Comparison of ENCODE assay signal across 8 mouse cellular contexts in genomic region chr1:86533411-86534130, GRCm38 (mm10). TPM values are rescaled to one million over a fixed set of nuclear protein-coding genes. Genes with fewer than 3 reads are reported as not detected.
A peak's percentile ranks its signal among the peaks of the same experiment; 100 is the strongest.
DNase-seq lines count a peak whose midpoint lies in the region; ATAC-seq and TF ChIP-seq lines count a peak whose summit lies in the region.
"Had no signal": no experiment of that assay in that cellular context is flagged by ENCODE, and none has a peak within 500 bp of the region (broad histone marks: within the 10 kb centered on the region; RNA-seq: fewer than 3 reads in every experiment).

No protein-coding gene starts in this region.

- H3K36me3 ChIP-seq in kidney, postnatal 0 days (ENCODE audit: insufficient read depth, low read length) = peaks cover 14% of the 10 kb centered on the region
- peaks cover 8% of the 10 kb centered on the region; the same call in 1 of the 2 replicates for H3K36me3 ChIP-seq in hindbrain, postnatal 0 days (ENCODE audit: insufficient read depth, low read length)

- no peak overlapping the region for H3K4me3 ChIP-seq in kidney, postnatal 0 days (replicated peaks; ENCODE audit: low read depth, low read length)
- no peak overlapping the region for H3K4me3 ChIP-seq in hindbrain, postnatal 0 days (ENCODE audit: low read length)
- H3K4me3 ChIP-seq: limb, embryonic 12.5 days had no signal

- no peak for ATAC-seq in kidney, postnatal 0 days (replicated peaks; ENCODE audit: low FRiP score, low read depth)
- ATAC-seq in hindbrain, postnatal 0 days = peak; percentile 18; the same call in 1 of the 2 replicates
- no peak for ATAC-seq in monocyte, adult 5-6 weeks (replicated peaks; ENCODE audit: insufficient number of reproducible peaks, low FRiP score, low TSS enrichment, poor library complexity, severe bottlenecking)

- TF ChIP-seq CTCF in kidney, postnatal 0 days (IDR thresholded peaks at IDR 0.05; ENCODE audit: low read depth) = peak; percentile 54; the same call in 1 of the 2 replicates
- peak; percentile 42 for TF ChIP-seq CTCF in hindbrain, postnatal 0 days (IDR thresholded peaks at IDR 0.05; ENCODE audit: low read depth)

- H3K9ac ChIP-seq in kidney, postnatal 0 days (ENCODE audit: low read depth, low read length) = no peak overlapping the region
- no peak overlapping the region for H3K9ac ChIP-seq in hindbrain, postnatal 0 days (replicated peaks; ENCODE audit: low read length)
- H3K9ac ChIP-seq: limb, embryonic 12.5 days had no signal

- DNase-seq in kidney, postnatal 0 days (ENCODE audit: low spot score) = peak; percentile 42
- DNase-seq in kidney, postnatal 25 days = no peak
- DNase-seq in ZHBTc4 (ENCODE audit: low read depth, low spot score) = peak; percentile 84
- peak; percentile 44 for DNase-seq in hindbrain, postnatal 0 days (ENCODE audit: low spot score)
- peak; percentile 64 to 68 for DNase-seq in right cerebral cortex, adult 2 months (ENCODE audit: low spot score in 2 of 2)
- no peak for DNase-seq in thymus, postnatal 4 days

- H3K27ac ChIP-seq in kidney, postnatal 0 days = no peak overlapping the region
- H3K27ac ChIP-seq in hindbrain, postnatal 0 days = no peak overlapping the region
- H3K27ac ChIP-seq: limb, embryonic 12.5 days had no signal

- no peaks in the 10 kb centered on the region for H3K9me3 ChIP-seq in kidney, postnatal 0 days (replicated peaks; ENCODE audit: low read length)
- H3K9me3 ChIP-seq in hindbrain, postnatal 0 days (ENCODE audit: low read length) = no peaks in the 10 kb centered on the region

- no peak overlapping the region for H3K4me2 ChIP-seq in kidney, postnatal 0 days (ENCODE audit: low read length)
- H3K4me2 ChIP-seq in hindbrain, postnatal 0 days (ENCODE audit: low read depth, low read length) = no peak overlapping the region
- H3K4me2 ChIP-seq: limb, embryonic 12.5 days had no signal

- whole genome bisulfite sequencing in kidney, postnatal 0 days = 86% methylated on average over 6 of the region's 6 CpGs
- 69% methylated on average over 6 of the region's 6 CpGs for WGBS in hindbrain, postnatal 0 days

- H3K4me1 ChIP-seq in kidney, postnatal 0 days (replicated peaks; ENCODE audit: insufficient read depth, low read length) = peaks cover 11% of the 10 kb centered on the region
- H3K4me1 ChIP-seq in hindbrain, postnatal 0 days (ENCODE audit: insufficient read depth, low read length) = peaks cover 8% of the 10 kb centered on the region

- no peaks in the 10 kb centered on the region for H3K27me3 ChIP-seq in kidney, postnatal 0 days (ENCODE audit: insufficient read depth, low read length)
- H3K27me3 ChIP-seq in hindbrain, postnatal 0 days (ENCODE audit: insufficient read depth, low read length) = no peaks in the 10 kb centered on the region
- H3K27me3 ChIP-seq: limb, embryonic 12.5 days had no signal

RNA-seq across cellular contexts. Expression of gene Ptma, which starts 7.0 kb away (rescaled TPM):
- polyA plus RNA-seq in kidney, postnatal 0 days (2015; fragmentation: Nextera tagmentation; extraction: Ambion mirVana) = 2,429 and 2,697 TPM in 2 replicates
- total RNA-seq in hindbrain, postnatal 0 days (2014; rRNA removed) = 619 and 723 TPM in 2 replicates
- 1,399 and 1,474 TPM in 2 replicates for polyA plus RNA-seq in hindbrain, postnatal 0 days (2015; fragmentation: Nextera tagmentation; extraction: Ambion mirVana)
- total RNA-seq in monocyte, adult 5-6 weeks (2017) = 2,048 to 2,960 TPM (median 2,606 TPM) in 3 replicates

RNA-seq across cellular contexts. Expression of gene Pde6d, which starts 48.9 kb away (rescaled TPM):
- polyA plus RNA-seq in kidney, postnatal 0 days (2015; fragmentation: Nextera tagmentation; extraction: Ambion mirVana) = 63.2 and 63.7 TPM in 2 replicates
- 36.6 and 39.1 TPM in 2 replicates for total RNA-seq in hindbrain, postnatal 0 days (2014; rRNA removed)
- 112 and 121 TPM in 2 replicates for polyA plus RNA-seq in hindbrain, postnatal 0 days (2015; fragmentation: Nextera tagmentation; extraction: Ambion mirVana)
- total RNA-seq in monocyte, adult 5-6 weeks (2017) = 3.1 to 7.8 TPM (median 4.1 TPM) in 3 replicates

RNA-seq across cellular contexts. Expression of gene Cops7b, which starts 49.1 kb away (rescaled TPM):
- polyA plus RNA-seq in kidney, postnatal 0 days (2015; fragmentation: Nextera tagmentation; extraction: Ambion mirVana) = 27.9 and 28.6 TPM in 2 replicates
- total RNA-seq in hindbrain, postnatal 0 days (2014; rRNA removed) = 33.6 and 47.0 TPM in 2 replicates
- 44.7 and 48.3 TPM in 2 replicates for polyA plus RNA-seq in hindbrain, postnatal 0 days (2015; fragmentation: Nextera tagmentation; extraction: Ambion mirVana)
- total RNA-seq in monocyte, adult 5-6 weeks (2017) = 5.7 to 10.7 TPM (median 8.9 TPM) in 3 replicates

Comparison
In these comparisons a context has a peak if more than half of its experiments do, and no peak if none do; other contexts are left out.
1. DNase-seq: peak in kidney, postnatal 0 days (single experiment), ZHBTc4 (single experiment), hindbrain, postnatal 0 days (single experiment) and right cerebral cortex, adult 2 months (2 of 2); none in kidney, postnatal 25 days (0 of 2) and thymus, postnatal 4 days (single experiment).